Mouse (Mus musculus): ENCODE measurements around the gene Echdc2.

GRCm38 (mm10) chr4:108182278-108182677 lies 17.0 kb downstream of the Echdc2 start:
- TF ChIP-seq CTCF (IDR thresholded peaks at IDR 0.05; ENCODE audit: low read depth) (no peak), EP300 (optimal IDR thresholded peaks at IDR 0.05) (no peak)

Measured in stomach, postnatal 0 days (tissue).